Mouse (Mus musculus): ENCODE measurements around the gene Six5.

DNA sequence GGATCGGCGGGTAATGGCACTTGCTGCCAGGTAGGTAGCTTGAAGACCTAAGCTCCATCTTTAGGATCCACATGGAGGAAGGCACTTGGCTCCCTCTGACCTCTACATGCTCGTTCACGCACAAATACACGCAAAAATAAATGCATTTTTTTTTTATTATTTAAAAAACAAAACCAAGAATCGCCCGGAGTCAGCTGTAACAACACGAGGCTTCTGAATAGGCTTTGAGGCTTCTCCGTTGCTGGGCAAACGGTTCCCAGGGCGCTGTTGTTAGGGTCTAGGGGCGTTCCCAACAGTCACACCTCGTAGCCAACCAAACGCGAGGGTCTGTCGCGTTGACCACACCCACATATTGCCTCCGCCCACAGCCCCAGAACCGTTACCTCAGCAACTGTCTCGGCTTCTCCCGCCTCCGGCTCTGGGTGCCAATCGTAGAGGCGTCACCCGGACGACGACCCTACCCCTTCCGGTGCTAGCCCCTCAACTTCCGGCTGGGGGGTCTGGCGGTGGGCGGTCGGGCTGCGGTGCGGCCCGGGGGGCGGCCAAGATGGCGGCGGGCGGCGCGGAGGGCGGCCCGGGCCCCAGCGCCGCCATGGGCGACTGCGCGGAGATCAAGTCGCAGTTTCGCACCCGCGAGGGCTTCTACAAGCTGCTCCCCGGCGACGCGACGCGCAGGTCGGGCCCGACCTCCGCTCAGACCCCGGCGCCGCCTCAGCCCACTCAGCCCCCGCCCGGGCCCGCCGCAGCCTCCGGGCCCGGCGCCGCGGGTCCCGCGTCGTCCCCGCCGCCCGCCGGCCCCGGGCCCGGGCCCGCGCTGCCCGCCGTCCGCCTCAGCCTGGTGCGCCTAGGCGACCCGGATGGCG lies 18.4 kb upstream of the Six5 start, which contains the start of gene Dmwd:
- TF ChIP-seq CTCF (IDR thresholded peaks at IDR 0.05; ENCODE audit: extremely low read depth, insufficient read depth, low read length) = no peak
- 0 out of 2 replicates have a peak, but pooled peaks have one; percentile 29 for TF ChIP-seq POLR2A (IDR thresholded peaks at IDR 0.05; ENCODE audit: extremely low read depth, insufficient read depth, low read length)
